Mouse (Mus musculus) CH12.LX (cell line): ENCODE measurements at regions not wholly inside any gene's neighbourhood (a gene's known extent, or its start where the extent isn't known, plus 50 kb on each side); places are given as distances from the start of the nearest gene placed in this dataset.

ENCODE experiments used
- CHD1 ChIP-seq: IDR thresholded peaks from 2 replicates; pipeline ENCODE4 v1.6.1; 2012; ENCODE audit warnings: low read depth, low read length, improper control_type of control experiment, inconsistent platforms
- ETS1 ChIP-seq: conservative IDR thresholded peaks from 2 replicates; pipeline ENCODE4 v1.6.1; 2012; ENCODE audit warnings: low read depth, mild to moderate bottlenecking, inconsistent platforms, low read length, improper control_type of control experiment, moderate library complexity
- PAX5 ChIP-seq: IDR thresholded peaks from 2 replicates; pipeline ENCODE4 v1.6.1; 2012; ENCODE audit warnings: low read length, inconsistent platforms, mixed read lengths

DNA sequence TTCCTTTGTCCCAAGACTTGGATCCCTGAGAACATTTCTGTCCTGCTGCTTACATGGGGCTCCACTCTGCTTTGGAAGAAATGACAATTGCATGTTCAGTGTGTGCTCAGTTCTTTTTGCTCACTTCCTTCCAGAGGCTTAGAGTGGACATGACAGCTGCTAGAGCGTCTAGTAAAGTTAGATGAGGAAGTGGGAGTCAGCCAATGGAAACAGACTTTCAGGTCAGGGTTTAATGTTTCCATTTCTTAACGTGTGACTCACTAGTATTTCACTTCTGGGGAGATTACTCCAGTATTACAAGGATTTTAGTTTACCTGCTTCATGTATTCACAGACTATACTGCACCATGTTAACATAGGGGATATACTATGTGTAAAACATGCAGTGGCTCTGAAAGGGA is 759.3 kb upstream of the Gm38303 start:
- TF ChIP-seq CHD1 (no peak), PAX5 (no peak), ETS1 (no peak)
